Mouse (Mus musculus): ENCODE data around the gene Cd19. TPM values are rescaled to one million over a fixed set of nuclear protein-coding genes. Genes with fewer than 3 reads are reported as not detected.

Gene Cd19
- total and polyA plus RNA-seq, 3 experiments, result not detected

- TF ChIP-seq RCOR1 (IDR thresholded peaks at IDR 0.05; ENCODE audit: low read depth, low read length) (no peak), USF1 (IDR thresholded peaks at IDR 0.05; ENCODE audit: low read depth, low read length) (no peak)
Measured at GRCm38 (mm10) chr7:126444536-126444935, 29.8 kb upstream of the Cd19 start (continued).

GRCm38 (mm10) chr7:126443997-126444396 is 29.3 kb upstream of the Cd19 start:
- no peak overlapping the region for H3K4me3 ChIP-seq (ENCODE audit: control insufficient read depth in 1 of 2, insufficient read depth in 1 of 2, low read depth in 2 of 2, low read length in 2 of 2)
- no peak overlapping the region for H3K9ac ChIP-seq (ENCODE audit: control insufficient read depth, low read depth, low read length, poor library complexity, severe bottlenecking)
- no peaks in the 10 kb centered on the region for H3K4me1 ChIP-seq (ENCODE audit: control insufficient read depth in 1 of 2, insufficient read depth in 2 of 2, low read length in 2 of 2)
- H3K79me2 ChIP-seq (ENCODE audit: control insufficient read depth, insufficient read depth, low read length, poor library complexity), result no peaks in the 10 kb centered on the region
- TF ChIP-seq CHD2 (IDR thresholded peaks at IDR 0.05; ENCODE audit: low read length) (no peak), BHLHE40 (IDR thresholded peaks at IDR 0.05; ENCODE audit: borderline replicate concordance, low read depth, low read length) (no peak), MAX (IDR thresholded peaks at IDR 0.05; ENCODE audit: low read length) (no peak), UBTF (IDR thresholded peaks at IDR 0.05; ENCODE audit: borderline replicate concordance, insufficient read depth, low read depth, low read length) (no peak), MYB (IDR thresholded peaks at IDR 0.05; ENCODE audit: low read depth, low read length) (no peak)
- no peak overlapping the region for H3K27ac ChIP-seq (ENCODE audit: control insufficient read depth, low read depth, low read length)
- DNase-seq (ENCODE audit: low read depth, low spot score), result no peak
- no peaks in the 10 kb centered on the region for H3K9me3 ChIP-seq (replicated peaks; ENCODE audit: insufficient read depth, low read length)
- H3K36me3 ChIP-seq (ENCODE audit: control insufficient read depth in 1 of 2, insufficient read depth in 2 of 2, low read length in 2 of 2), result no peaks in the 10 kb centered on the region
- no peaks in the 10 kb centered on the region for H3K27me3 ChIP-seq (ENCODE audit: control insufficient read depth in 1 of 2, insufficient read depth in 2 of 2, low read length in 2 of 2)

GRCm38 (mm10) chr7:126440134-126440533 is 25.4 kb upstream of the Cd19 start:
- H3K79me2 ChIP-seq (ENCODE audit: control insufficient read depth, insufficient read depth, low read length, poor library complexity), result no peaks in the 10 kb centered on the region
- no peak for TF ChIP-seq MAX (IDR thresholded peaks at IDR 0.05; ENCODE audit: low read length)
- no peak for TF ChIP-seq GATA1 (IDR thresholded peaks at IDR 0.05; ENCODE audit: low read depth, low read length)
- TF ChIP-seq KAT2A (conservative IDR thresholded peaks at IDR 0.05; ENCODE audit: low read depth, low read length), result no peak
- TF ChIP-seq UBTF (IDR thresholded peaks at IDR 0.05; ENCODE audit: borderline replicate concordance, insufficient read depth, low read depth, low read length), result no peak
- no peak for TF ChIP-seq POLR2A (IDR thresholded peaks at IDR 0.05; ENCODE audit: control insufficient read depth in 1 of 2, insufficient read depth in 1 of 2, low read depth in 1 of 2, low read length in 2 of 2, poor library complexity in 1 of 2)
- TF ChIP-seq CHD1 (IDR thresholded peaks at IDR 0.05; ENCODE audit: low read depth, low read length), result no peak
- no peak for TF ChIP-seq SMC3 (IDR thresholded peaks at IDR 0.05; ENCODE audit: low read depth, low read length)
- no peak for TF ChIP-seq ZNF384 (IDR thresholded peaks at IDR 0.05; ENCODE audit: low read depth, low read length)
- no peak for TF ChIP-seq CHD2 (IDR thresholded peaks at IDR 0.05; ENCODE audit: low read length)
- TF ChIP-seq TCF12 (IDR thresholded peaks at IDR 0.05; ENCODE audit: low read depth, low read length), result no peak
- TF ChIP-seq ETS1 (IDR thresholded peaks at IDR 0.05; ENCODE audit: low read depth, low read length), result no peak
- no peak for TF ChIP-seq POLR2AphosphoS5 (IDR thresholded peaks at IDR 0.05; ENCODE audit: borderline replicate concordance, low read depth, low read length)
- no peak for TF ChIP-seq MXI1 (IDR thresholded peaks at IDR 0.05; ENCODE audit: low read depth, low read length)
- no peak for TF ChIP-seq CTCF (IDR thresholded peaks at IDR 0.05 in 2 of 3, conservative IDR thresholded peaks at IDR 0.05 in 1 of 3; ENCODE audit: control insufficient read depth in 1 of 3, insufficient read depth in 1 of 3, low read depth in 2 of 3, low read length in 3 of 3, poor library complexity in 1 of 3, severe bottlenecking in 1 of 3)
- no peak for TF ChIP-seq TAL1 (IDR thresholded peaks at IDR 0.05; ENCODE audit: low read length)
- TF ChIP-seq E2F4 (IDR thresholded peaks at IDR 0.05; ENCODE audit: borderline replicate concordance, low read depth, low read length), result no peak
- no peaks in the 10 kb centered on the region for H3K9me3 ChIP-seq (replicated peaks; ENCODE audit: insufficient read depth, low read length)
- H3K9ac ChIP-seq (ENCODE audit: control insufficient read depth, low read depth, low read length, poor library complexity, severe bottlenecking), result no peak overlapping the region
- H3K36me3 ChIP-seq (ENCODE audit: control insufficient read depth in 1 of 2, insufficient read depth in 2 of 2, low read length in 2 of 2), result no peaks in the 10 kb centered on the region
- H3K4me1 ChIP-seq (ENCODE audit: control insufficient read depth in 1 of 2, insufficient read depth in 2 of 2, low read length in 2 of 2), result no peaks in the 10 kb centered on the region
- H3K4me3 ChIP-seq (ENCODE audit: control insufficient read depth in 1 of 2, insufficient read depth in 1 of 2, low read depth in 2 of 2, low read length in 2 of 2), result no peak overlapping the region
- DNase-seq (ENCODE audit: low read depth, low spot score), result no peak
- no peaks in the 10 kb centered on the region for H3K27me3 ChIP-seq (ENCODE audit: control insufficient read depth in 1 of 2, insufficient read depth in 2 of 2, low read length in 2 of 2)
- H3K27ac ChIP-seq (ENCODE audit: control insufficient read depth, low read depth, low read length), result no peak overlapping the region
